Mouse (Mus musculus): ENCODE results near the gene Atoh8. TPM values are rescaled to one million over a fixed set of nuclear protein-coding genes. Genes with fewer than 3 reads are reported as not detected.

The Atoh8 gene
- polyA plus RNA-seq, 1 experiment from 2014 or later: 31.5 TPM

- Histone ChIP-seq H3K4me3 (no peak overlapping the region), H3K9ac (no peak overlapping the region), H3K4me2 (replicated peaks) (no peak overlapping the region), H3K9me3 (no peaks in the 10 kb centered on the region), H3K36me3 (no peaks in the 10 kb centered on the region), H3K27ac (no peak overlapping the region), H3K27me3 (peaks cover 3% of the 10 kb centered on the region; the same call in 1 of the 2 replicates), H3K4me1 (no peaks in the 10 kb centered on the region)
- 75% methylated on average over 12 of the region's 12 CpGs for WGBS
- no peak for ATAC-seq (ENCODE audit: low FRiP score, low read depth)
Measured at GRCm38 (mm10) chr6:72179562-72180502, 55.5 kb downstream of the Atoh8 start.

- H3K9ac ChIP-seq: no peak overlapping the region
- no peak overlapping the region for H3K27ac ChIP-seq
- WGBS: 89% methylated on average over 3 of the region's 3 CpGs
- no peaks in the 10 kb centered on the region for H3K36me3 ChIP-seq
- H3K4me3 ChIP-seq: no peak overlapping the region
- no peaks in the 10 kb centered on the region for H3K9me3 ChIP-seq
- no peaks in the 10 kb centered on the region for H3K4me1 ChIP-seq
- ATAC-seq (ENCODE audit: low FRiP score, low read depth): no peak
- no peak overlapping the region for H3K4me2 ChIP-seq (replicated peaks)
- no peaks in the 10 kb centered on the region for H3K27me3 ChIP-seq
Measured at GRCm38 (mm10) chr6:72179006-72179405, 56.4 kb downstream of the Atoh8 start.

- Histone ChIP-seq H3K9ac (no peak overlapping the region), H3K4me3 (no peak overlapping the region), H3K4me1 (no peaks in the 10 kb centered on the region), H3K27me3 (no peaks in the 10 kb centered on the region), H3K9me3 (no peaks in the 10 kb centered on the region), H3K36me3 (no peaks in the 10 kb centered on the region), H3K27ac (no peak overlapping the region), H3K4me2 (replicated peaks) (no peak overlapping the region)
- WGBS: 69% methylated on average over 3 of the region's 3 CpGs
- no peak for ATAC-seq (ENCODE audit: low FRiP score, low read depth)
Measured at GRCm38 (mm10) chr6:72177417-72177816, 58.0 kb downstream of the Atoh8 start.

GRCm38 (mm10) chr6:72176004-72176403 lies 59.4 kb downstream of the Atoh8 start:
- Histone ChIP-seq H3K4me2 (replicated peaks) (no peak overlapping the region), H3K27me3 (no peaks in the 10 kb centered on the region), H3K4me3 (no peak overlapping the region), H3K27ac (no peak overlapping the region), H3K36me3 (no peaks in the 10 kb centered on the region), H3K4me1 (no peaks in the 10 kb centered on the region), H3K9me3 (no peaks in the 10 kb centered on the region), H3K9ac (no peak overlapping the region)
- 72% methylated on average over 5 of the region's 5 CpGs for WGBS
- ATAC-seq (ENCODE audit: low FRiP score, low read depth): no peak

GRCm38 (mm10) chr6:72175419-72175818 lies 60.0 kb downstream of the Atoh8 start:
- H3K9me3 ChIP-seq: no peaks in the 10 kb centered on the region

GRCm38 (mm10) chr6:72173350-72173749 lies 62.0 kb downstream of the Atoh8 start:
- Histone ChIP-seq H3K4me2 (replicated peaks) (no peak overlapping the region), H3K4me1 (no peaks in the 10 kb centered on the region), H3K27me3 (no peaks in the 10 kb centered on the region), H3K36me3 (no peaks in the 10 kb centered on the region), H3K4me3 (no peak overlapping the region), H3K9ac (no peak overlapping the region), H3K9me3 (no peaks in the 10 kb centered on the region), H3K27ac (no peak overlapping the region)
- 90% methylated on average over 1 of the region's 1 CpGs for WGBS
- no peak for ATAC-seq (ENCODE audit: low FRiP score, low read depth)

More at GRCm38 (mm10) chr6:72175419-72175818, 60.0 kb downstream of the Atoh8 start:
- WGBS: 57% methylated on average over 3 of the region's 3 CpGs
- no peak overlapping the region for H3K9ac ChIP-seq
- H3K4me2 ChIP-seq (replicated peaks): no peak overlapping the region
- H3K27ac ChIP-seq: no peak overlapping the region
- no peaks in the 10 kb centered on the region for H3K4me1 ChIP-seq
- ATAC-seq (ENCODE audit: low FRiP score, low read depth): no peak
- no peak overlapping the region for H3K4me3 ChIP-seq
- no peaks in the 10 kb centered on the region for H3K27me3 ChIP-seq
- no peaks in the 10 kb centered on the region for H3K36me3 ChIP-seq

- 84% methylated on average over 3 of the region's 3 CpGs for WGBS
- H3K27ac ChIP-seq: no peak overlapping the region
- H3K4me2 ChIP-seq (replicated peaks): no peak overlapping the region
- no peak overlapping the region for H3K9ac ChIP-seq
- no peaks in the 10 kb centered on the region for H3K4me1 ChIP-seq
- H3K9me3 ChIP-seq: no peaks in the 10 kb centered on the region
- H3K4me3 ChIP-seq: no peak overlapping the region
- no peaks in the 10 kb centered on the region for H3K36me3 ChIP-seq
- no peaks in the 10 kb centered on the region for H3K27me3 ChIP-seq
- ATAC-seq (ENCODE audit: low FRiP score, low read depth): no peak
Measured at GRCm38 (mm10) chr6:72171391-72171790, 64.0 kb downstream of the Atoh8 start.

GRCm38 (mm10) chr6:72165907-72166306 lies 69.5 kb downstream of the Atoh8 start:
- no peak overlapping the region for H3K27ac ChIP-seq
- H3K27me3 ChIP-seq: no peaks in the 10 kb centered on the region
- 32% methylated on average over 2 of the region's 2 CpGs for WGBS
- no peak overlapping the region for H3K4me3 ChIP-seq
- H3K36me3 ChIP-seq: no peaks in the 10 kb centered on the region
- peaks cover 8% of the 10 kb centered on the region for H3K4me1 ChIP-seq
- H3K9ac ChIP-seq: no peak overlapping the region
- no peaks in the 10 kb centered on the region for H3K9me3 ChIP-seq
- ATAC-seq (ENCODE audit: low FRiP score, low read depth): no peak
- H3K4me2 ChIP-seq (replicated peaks): no peak overlapping the region

- Histone ChIP-seq H3K27me3 (no peaks in the 10 kb centered on the region), H3K4me3 (0 out of 2 replicates have a peak overlapping the region, but pooled peaks have one; percentile 1), H3K9me3 (no peaks in the 10 kb centered on the region), H3K4me2 (replicated peaks) (peak overlapping the region; percentile 19; the same call in 1 of the 2 replicates), H3K4me1 (peaks cover 8% of the 10 kb centered on the region), H3K27ac (no peak overlapping the region), H3K36me3 (no peaks in the 10 kb centered on the region), H3K9ac (0 out of 2 replicates have a peak overlapping the region, but pooled peaks have one; percentile 39)
- peak; percentile 92 for ATAC-seq (ENCODE audit: low FRiP score, low read depth)
- 23% methylated on average over 20 of the region's 20 CpGs for whole genome bisulfite sequencing
Measured at GRCm38 (mm10) chr6:72164321-72165275, 70.8 kb downstream of the Atoh8 start.

GRCm38 (mm10) chr6:72162155-72162890 lies 73.1 kb downstream of the Atoh8 start:
- H3K4me2 ChIP-seq (replicated peaks): no peak overlapping the region
- 32% methylated on average over 19 of the region's 19 CpGs for WGBS
- H3K4me1 ChIP-seq: peaks cover 8% of the 10 kb centered on the region
- no peaks in the 10 kb centered on the region for H3K36me3 ChIP-seq
- no peak overlapping the region for H3K9ac ChIP-seq
- H3K9me3 ChIP-seq: no peaks in the 10 kb centered on the region
- no peak for ATAC-seq (ENCODE audit: low FRiP score, low read depth)
- no peak overlapping the region for H3K4me3 ChIP-seq
- H3K27me3 ChIP-seq: no peaks in the 10 kb centered on the region
- no peak overlapping the region for H3K27ac ChIP-seq

GRCm38 (mm10) chr6:72161751-72162150 lies 73.6 kb downstream of the Atoh8 start:
- H3K4me3 ChIP-seq: no peak overlapping the region
- no peak overlapping the region for H3K9ac ChIP-seq
- no peak overlapping the region for H3K27ac ChIP-seq
- H3K4me1 ChIP-seq: peaks cover 8% of the 10 kb centered on the region
- ATAC-seq (ENCODE audit: low FRiP score, low read depth): no peak
- H3K27me3 ChIP-seq: no peaks in the 10 kb centered on the region
- H3K9me3 ChIP-seq: no peaks in the 10 kb centered on the region
- no peak overlapping the region for H3K4me2 ChIP-seq (replicated peaks)
- 79% methylated on average over 5 of the region's 5 CpGs for WGBS
- H3K36me3 ChIP-seq: no peaks in the 10 kb centered on the region

All from limb, embryonic 13.5 days (tissue).